Mouse (Mus musculus): ENCODE measurements at regions not wholly inside any gene's neighbourhood (a gene's known extent, or its start where the extent isn't known, plus 50 kb on each side); places are given as distances from the start of the nearest gene placed in this dataset.

DNA sequence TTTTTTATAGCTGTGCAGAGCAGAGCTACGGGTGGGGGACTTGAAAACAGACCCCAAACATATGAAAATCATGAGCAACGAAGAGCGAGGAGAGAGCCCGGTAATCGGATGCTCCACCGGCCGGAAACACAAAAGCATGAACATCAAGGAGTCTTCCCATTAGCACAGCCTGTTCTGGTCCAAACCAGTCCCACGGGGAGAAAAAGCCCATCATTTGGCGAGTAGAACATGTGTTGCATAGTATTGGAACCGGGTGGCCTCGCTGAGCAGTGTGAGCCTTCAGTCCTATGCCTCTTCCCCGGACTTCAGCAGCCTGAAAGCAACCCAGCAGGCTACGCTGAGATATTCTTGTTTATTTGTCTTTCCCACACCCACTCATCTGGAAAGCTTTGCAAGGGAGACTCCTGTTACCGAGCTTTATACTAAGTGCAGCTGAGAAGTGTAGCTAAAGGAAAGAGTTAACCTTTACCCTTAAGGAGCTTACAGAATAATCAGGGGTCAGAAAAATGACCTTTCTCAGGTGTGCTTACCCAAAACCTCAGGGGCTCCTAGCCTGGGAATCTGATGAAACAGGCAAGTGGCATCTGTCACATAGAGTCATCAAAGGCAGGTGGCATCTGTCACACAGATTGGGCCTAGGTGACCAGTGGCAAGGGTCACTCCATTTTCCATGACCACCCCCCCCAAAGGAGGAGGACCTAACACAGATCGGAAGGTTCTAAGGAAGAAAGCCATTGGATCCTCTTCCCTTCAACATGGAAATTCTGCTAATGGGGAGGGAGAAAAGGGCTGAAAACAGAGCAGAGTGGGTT is 209.8 kb downstream of the Hs3st3b1 start:
- intact Hi-C loops (cut with DNase I) = no loop called here

GRCm38 (mm10) chr11:63722261-63722660 is 199.8 kb downstream of the Hs3st3b1 start:
- intact Hi-C loops (cut with DNase I) = no loop called here

GRCm38 (mm10) chr11:63730880-63731279 is 191.2 kb downstream of the Hs3st3b1 start:
- intact Hi-C loops (cut with DNase I) = no loop called here

- intact Hi-C loops (cut with DNase I) = no loop called here
These were observed 168.8 kb downstream of the Hs3st3b1 start for GRCm38 (mm10) chr11:63753260-63753659.

DNA sequence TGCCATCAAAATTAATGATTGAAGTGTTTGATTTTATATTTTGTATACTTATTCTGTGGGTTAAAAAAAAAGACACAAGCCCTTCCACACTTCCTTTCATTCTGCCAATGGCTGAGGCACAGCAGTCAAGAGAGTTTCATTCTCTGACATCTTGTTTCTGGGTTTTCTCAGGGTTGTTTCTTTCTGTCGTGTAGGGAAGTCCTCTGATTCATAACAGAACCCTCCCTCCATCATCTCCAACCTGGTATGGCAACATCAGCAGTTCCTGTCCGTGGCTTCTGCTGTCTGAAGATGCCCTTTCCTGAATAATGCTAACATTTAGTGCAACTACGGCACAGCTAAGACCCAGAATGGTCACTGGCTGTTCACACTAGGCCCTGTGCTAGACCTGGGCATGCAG is 167.3 kb downstream of the Hs3st3b1 start:
- intact Hi-C loops (cut with DNase I) = no loop called here

DNA sequence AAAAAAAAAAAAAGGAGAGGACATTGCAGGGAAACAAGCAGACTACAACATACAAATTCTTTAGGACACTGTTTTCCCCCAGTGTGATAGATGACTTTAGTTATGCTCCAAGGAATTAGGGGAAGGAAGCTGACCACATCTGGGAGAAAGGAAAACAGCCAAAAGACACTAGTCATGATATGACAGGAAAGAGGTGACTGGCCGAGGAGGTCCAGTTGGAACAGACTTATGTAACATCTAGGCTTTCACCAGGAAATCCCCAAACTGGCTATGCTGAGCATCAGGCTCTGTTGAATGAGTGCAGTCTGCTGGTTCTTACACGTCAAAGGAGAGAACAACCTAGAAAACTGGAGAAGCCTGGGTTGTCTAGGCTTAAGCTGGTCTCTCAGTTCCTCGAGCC is 163.8 kb downstream of the Hs3st3b1 start:
- intact Hi-C loops (cut with DNase I) = no loop called here

GRCm38 (mm10) chr11:63761561-63761960 is 160.5 kb downstream of the Hs3st3b1 start:
- intact Hi-C loops (cut with DNase I) = no loop called here

DNA sequence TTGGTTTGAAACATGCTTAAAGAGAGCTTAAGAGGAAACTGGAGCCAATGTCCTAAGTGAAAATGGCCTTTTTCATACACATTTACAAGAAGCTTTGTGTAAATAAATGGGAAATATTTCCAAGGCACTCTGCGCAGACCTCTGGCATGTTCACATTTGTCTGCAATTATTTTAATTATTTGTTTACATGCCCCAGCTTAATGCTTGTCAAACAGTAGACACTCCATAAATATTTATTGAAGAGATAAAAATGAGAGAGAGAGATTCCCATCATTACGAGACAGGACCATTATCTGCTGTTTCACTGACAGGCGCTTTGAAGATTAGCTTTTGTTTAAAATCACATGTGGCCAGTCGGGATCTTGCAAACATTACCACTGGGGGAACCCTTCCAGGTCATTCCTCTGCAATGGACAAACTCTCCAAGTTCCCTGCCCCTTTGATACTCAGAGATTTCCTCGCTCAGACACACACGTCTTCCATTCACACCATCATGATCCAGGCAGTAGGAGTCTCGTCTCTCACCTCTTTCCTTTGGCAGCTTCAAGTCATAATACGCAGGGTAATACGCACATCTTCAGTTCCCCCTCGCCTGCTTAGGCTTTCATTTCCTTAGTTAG is 154.3 kb downstream of the Hs3st3b1 start:
- intact Hi-C loops (cut with DNase I) = no loop called here

DNA sequence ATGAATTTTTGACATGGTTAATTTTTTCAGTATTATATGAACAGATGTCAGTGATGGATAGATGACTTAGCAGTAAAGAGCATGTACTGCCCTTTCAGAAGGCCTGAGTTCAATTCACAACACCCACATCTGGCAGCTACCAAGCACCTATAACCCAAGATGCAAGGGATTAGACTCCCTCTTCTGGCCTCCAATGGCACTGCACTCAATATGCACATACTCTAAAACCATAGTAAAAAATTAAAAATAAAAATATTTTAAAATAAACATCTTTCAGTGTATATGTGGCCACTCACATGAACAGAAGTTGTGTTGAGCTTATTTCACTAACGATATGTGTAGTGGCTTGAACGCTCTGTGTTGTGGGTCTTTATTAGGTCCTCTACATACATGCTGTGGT is 152.4 kb downstream of the Hs3st3b1 start:
- intact Hi-C loops (cut with DNase I) = no loop called here

- intact Hi-C loops (cut with DNase I) = no loop called here
These were observed 146.7 kb downstream of the Hs3st3b1 start for GRCm38 (mm10) chr11:63775382-63775781.

GRCm38 (mm10) chr11:63779371-63779770 is 142.7 kb downstream of the Hs3st3b1 start:
- intact Hi-C loops (cut with DNase I) = no loop called here

DNA sequence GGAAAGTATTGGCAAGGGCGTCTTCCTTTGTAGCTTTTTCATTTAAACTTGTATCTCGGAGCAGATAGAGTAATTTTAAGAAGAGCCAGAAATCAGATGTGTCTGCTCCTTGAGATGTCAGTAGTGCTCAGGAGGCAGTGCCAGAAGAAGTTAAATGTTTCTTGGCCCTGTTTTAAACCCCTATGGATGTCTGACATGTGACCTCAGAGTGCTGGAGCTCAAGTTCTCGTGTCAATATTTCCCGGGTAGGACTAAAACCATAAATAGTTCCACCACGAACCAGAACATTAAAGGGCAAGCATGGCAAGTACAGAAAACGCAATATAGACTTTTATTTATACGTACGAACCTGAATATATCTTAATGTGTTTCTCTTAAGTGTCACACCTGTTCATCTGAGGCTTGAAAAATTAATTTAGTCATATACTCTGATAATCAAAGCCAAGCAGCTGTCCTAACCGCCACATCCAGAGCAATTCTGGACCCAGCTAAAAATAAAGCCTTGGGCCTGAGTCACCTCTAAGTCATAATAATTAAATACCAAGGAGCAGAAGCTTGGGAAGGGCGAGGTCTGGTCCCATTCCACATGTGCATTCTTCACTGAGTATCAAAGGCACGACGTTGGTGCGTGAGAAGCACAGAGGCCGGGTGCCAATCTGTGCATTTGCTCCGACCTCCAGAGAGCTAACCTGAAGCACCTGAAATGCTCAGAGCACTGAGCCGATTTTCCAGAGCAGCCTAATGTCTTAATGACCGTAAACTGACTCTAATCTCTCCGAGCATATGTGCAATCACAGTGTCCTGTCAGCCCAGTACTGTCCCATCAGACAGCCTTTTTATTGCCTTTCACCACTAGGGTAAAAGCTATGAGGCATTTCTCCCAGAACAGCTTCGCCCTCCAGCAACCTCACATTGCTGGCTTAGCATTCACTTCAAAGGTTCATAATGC is 139.8 kb downstream of the Hs3st3b1 start:
- intact Hi-C loops (cut with DNase I) = no loop called here

GRCm38 (mm10) chr11:63785281-63785886 is 136.7 kb downstream of the Hs3st3b1 start:
- intact Hi-C loops (cut with DNase I) = no loop called here

DNA sequence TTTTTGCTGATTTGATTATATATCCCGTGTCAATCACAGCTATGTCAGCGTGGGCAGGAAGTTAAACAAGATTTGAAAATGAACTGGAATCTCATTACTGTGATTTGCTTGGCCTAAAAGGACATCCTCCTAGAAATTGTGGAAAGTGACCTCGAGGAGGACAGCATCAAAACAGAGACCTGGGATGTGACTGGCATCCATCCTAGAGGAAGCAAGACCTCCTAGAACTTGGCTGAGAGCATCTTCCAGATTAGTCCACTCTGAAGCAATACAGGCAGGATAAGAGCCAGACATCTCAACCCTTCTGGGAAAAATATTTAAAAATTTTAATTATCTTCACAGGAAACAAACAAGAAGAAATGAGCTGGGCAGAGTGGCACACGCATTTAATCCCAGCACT is 136.1 kb downstream of the Hs3st3b1 start:
- intact Hi-C loops (cut with DNase I) = no loop called here

- intact Hi-C loops (cut with DNase I) = no loop called here
These were observed 132.5 kb downstream of the Hs3st3b1 start for GRCm38 (mm10) chr11:63789473-63790120.

DNA sequence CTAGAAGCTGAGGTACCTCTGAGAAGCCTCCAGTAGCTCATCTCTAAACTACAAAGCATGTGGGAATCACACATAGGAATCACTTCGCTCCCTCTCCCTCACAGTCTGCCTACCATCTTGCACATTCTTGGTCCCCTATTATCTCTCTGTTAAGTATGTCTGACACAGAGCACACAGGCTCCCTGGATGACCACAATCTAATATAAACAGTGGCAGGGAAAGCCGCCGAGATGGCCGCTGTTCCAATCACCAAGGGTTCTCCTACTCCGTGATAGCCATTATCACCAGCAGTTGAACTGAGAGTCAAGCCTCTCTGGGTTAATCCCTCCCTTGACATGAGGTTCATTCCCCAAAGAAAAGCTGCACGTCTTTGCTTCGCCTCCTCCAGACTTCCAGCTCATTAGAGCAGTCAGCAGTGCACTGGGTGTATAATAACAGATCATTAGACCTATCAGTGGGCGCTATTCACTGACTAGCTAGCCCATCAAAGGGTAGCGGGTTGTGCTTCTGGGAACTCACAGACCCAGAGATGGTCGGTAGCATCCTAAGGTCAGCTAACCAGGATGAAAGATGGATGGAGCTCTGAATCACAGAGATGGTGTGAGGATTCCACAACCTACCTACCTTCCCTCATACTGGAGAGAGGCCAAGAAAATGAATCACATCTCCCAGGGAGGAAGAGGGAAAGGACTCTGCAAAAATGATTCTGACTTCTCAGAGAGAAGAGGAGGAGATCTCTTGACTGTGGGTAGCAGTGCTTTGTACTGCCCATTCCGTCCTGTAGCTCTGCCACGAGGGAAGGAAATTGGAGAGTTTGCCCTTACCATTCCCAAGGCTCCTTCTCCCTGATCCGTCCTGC is 130.9 kb downstream of the Hs3st3b1 start:
- intact Hi-C loops (cut with DNase I) = no loop called here

GRCm38 (mm10) chr11:63793732-63794503 is 128.2 kb downstream of the Hs3st3b1 start:
- intact Hi-C loops (cut with DNase I) = no loop called here

GRCm38 (mm10) chr11:63812146-63812545 is 109.9 kb downstream of the Hs3st3b1 start:
- intact Hi-C loops (cut with DNase I) = no loop called here

DNA sequence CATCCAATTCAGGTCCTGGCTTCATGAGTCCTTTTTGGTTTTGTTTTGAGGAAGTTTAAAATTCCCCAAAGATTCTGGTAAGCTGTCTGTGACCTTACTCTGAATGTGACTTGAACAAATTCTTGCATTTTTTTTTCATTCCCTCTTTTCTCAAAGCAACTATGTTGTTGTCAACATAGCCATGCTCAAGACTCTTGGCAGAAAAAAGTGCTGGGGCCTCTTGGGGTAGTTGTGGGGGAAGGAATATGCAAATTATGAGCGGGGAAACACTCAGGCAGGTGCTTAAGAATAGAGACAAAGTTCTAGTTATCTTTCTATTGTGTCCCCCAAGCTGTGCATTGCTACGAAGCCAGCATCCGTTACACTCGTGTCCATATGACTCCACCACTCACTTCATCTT is 99.2 kb downstream of the Hs3st3b1 start:
- intact Hi-C loops (cut with DNase I) = no loop called here
